Mouse (Mus musculus) ovary, postnatal 10 days (tissue): ENCODE data around the gene 1700037H04Rik.
"Not testable (repeated sequence)": the region's sequence is repeated elsewhere in the genome, so short reads cannot be mapped to it uniquely, and the experiment has no call there.

Source experiments
- DNase-seq: peaks from one replicate; pipeline ENCODE4 v3.0.0; 2022; ENCODE audit warnings: low spot score

Gene 1700037H04Rik

GRCm38 (mm10) chr2:131127161-131127730, 32.6 kb downstream of the 1700037H04Rik start, which contains the start of gene Hspa12b:
TSS of gene Hspa12b (plus strand) at chr2:131127280.
- DNase-seq, result peak; percentile 41

- DNase-seq, result no peak
These were observed 33.7 kb downstream of the 1700037H04Rik start for GRCm38 (mm10) chr2:131125964-131126815.

GRCm38 (mm10) chr2:131125157-131125963, 34.5 kb downstream of the 1700037H04Rik start:
- DNase-seq, result no peak

GRCm38 (mm10) chr2:131124166-131124565, 35.7 kb downstream of the 1700037H04Rik start:
- DNase-seq, result no peak

- no peak for DNase-seq
These were observed 40.8 kb downstream of the 1700037H04Rik start for GRCm38 (mm10) chr2:131118968-131119574.

GRCm38 (mm10) chr2:131105989-131106388, 53.9 kb downstream of the 1700037H04Rik start:
- DNase-seq, result no peak

GRCm38 (mm10) chr2:131105061-131105460, 54.8 kb downstream of the 1700037H04Rik start:
- DNase-seq, result not testable (repeated sequence)

GRCm38 (mm10) chr2:131104021-131104420, 55.9 kb downstream of the 1700037H04Rik start:
- no peak for DNase-seq

GRCm38 (mm10) chr2:131101530-131101929, 58.4 kb downstream of the 1700037H04Rik start:
- no peak for DNase-seq

- DNase-seq, result no peak
These were observed 62.8 kb downstream of the 1700037H04Rik start for GRCm38 (mm10) chr2:131097087-131097486.
